Mouse (Mus musculus) megakaryocyte-erythroid progenitor cell, adult 5-6 weeks (primary cell): ENCODE results near the gene Tmem209. TPM values are rescaled to one million over a fixed set of nuclear protein-coding genes. Genes with fewer than 3 reads are reported as not detected.

Experiments
- ATAC-seq: replicated peaks from 2 replicates; pipeline ENCODE4 v1.8.0; 2016; ENCODE audit warnings: mild to moderate bottlenecking, inconsistent platforms; ENCODE audit not compliant: severe bottlenecking, poor library complexity, low FRiP score, low TSS enrichment
- total RNA-seq, 2 experiments: library from RNA; stranded (forward) in 1 of 2; stranded (reverse) in 1 of 2; fragments of 200-1000, 215-1000 nt in 1 of 2; fragments of >200 nt in 1 of 2; fragmentation: Nextera tagmentation in 1 of 2; gene quantifications; 2 replicates each; pipeline ENCODE4 v1.2.3; 2014 to 2017

The Tmem209 gene
- total RNA-seq (2014; fragmentation: Nextera tagmentation): 51.7 and 62.6 TPM in 2 replicates
- 35.8 and 46.2 TPM in 2 replicates for total RNA-seq (2017)

DNA sequence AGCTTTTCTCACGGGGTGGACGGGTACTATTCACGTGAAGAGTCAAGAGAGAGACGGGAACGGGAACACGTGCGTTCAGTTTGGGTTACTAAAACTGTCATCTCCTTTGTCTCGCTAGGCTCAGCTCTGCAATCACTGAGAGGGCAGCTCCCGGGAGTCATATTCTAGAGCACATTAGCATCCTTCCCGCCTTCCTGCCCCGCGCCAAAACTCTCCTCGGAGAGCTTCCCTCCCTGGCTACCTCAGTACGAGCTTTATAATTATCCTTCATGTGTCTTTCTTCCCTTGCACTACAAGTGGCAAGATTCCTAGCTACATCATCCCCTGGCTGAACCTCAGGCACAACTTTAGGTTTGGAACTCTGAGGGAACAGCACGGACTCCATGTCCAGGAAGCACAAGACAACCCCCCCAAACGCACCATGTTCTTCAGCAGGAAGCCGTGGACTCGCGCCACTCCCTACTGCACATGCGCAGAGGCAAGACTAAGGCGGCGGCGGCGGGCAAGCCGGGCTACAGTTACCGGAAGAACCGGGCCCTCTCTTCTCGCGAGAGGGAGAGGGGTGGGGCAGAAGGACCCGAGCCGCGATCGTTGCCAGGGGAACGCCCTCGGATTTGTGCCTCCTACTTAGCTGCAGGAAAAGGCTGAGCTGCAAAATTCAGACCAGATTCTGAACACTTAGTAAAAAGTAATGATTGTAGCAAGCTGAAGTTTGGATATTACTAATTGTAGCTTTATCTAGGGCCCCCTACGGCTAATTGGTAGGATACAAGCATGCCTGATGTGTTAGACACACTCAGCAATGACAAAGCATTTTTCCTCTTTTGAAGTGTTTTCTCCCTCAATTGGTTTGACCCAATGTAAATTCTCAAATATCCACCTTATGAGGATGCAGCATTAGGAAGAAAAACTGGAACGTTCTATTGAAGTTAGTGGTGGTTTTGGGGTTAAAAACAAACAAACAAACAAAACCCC is at the start of gene Tmem209, which contains the start of gene Ssmem1:
TSS of gene Tmem209 (minus strand) at position 519 of the 975 bp plus-strand sequence.
TSS of gene Ssmem1 (plus strand) at position 585 of the 975 bp plus-strand sequence.
- peak; percentile 98 for ATAC-seq

DNA sequence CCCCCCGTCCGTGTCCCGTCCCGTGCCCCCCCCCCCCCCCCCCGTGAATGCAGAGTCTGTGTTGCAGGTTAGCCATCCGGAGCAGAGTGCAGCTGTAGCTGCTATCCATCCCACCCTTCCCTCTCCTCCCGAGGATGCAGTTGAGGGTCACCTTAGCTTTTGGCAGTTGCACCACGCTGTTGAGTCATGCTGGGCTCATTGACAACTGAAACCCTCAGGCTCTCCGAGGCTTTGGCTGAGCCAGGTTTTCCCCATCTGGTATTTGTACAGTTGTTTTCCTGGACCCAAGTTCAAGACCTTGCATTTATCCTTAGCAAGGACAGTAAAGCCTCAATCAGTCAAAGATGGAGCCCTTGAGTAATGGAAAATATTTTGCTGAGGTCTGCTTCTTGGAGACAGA is 46.5 kb upstream of the Tmem209 start:
- no peak for ATAC-seq

DNA sequence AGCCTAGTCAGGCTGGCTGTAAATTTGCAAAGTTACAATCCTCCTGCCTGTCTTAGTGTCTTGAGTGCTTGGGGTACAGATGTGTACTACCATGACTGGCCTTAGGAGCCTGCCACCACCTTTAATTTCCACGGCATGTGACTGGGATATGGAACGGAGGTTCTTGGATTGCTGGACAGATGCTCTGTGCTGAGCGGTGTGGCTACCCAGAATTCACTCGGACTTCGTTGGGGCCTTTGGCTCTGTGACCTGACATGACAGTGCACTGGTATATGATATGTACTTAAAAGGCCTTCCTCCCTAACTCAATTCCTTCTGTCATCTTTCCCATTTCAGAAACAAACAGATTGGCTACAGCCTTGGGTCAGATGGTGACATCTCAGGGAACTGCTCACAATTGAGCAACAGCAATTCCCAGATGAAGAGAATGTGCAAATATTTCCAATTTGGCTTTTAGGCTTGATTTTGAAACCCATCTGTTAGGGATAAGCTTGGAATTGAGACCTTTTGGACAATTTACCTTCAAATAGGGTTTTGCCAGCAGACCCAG is 45.1 kb upstream of the Tmem209 start:
- no peak for ATAC-seq

DNA sequence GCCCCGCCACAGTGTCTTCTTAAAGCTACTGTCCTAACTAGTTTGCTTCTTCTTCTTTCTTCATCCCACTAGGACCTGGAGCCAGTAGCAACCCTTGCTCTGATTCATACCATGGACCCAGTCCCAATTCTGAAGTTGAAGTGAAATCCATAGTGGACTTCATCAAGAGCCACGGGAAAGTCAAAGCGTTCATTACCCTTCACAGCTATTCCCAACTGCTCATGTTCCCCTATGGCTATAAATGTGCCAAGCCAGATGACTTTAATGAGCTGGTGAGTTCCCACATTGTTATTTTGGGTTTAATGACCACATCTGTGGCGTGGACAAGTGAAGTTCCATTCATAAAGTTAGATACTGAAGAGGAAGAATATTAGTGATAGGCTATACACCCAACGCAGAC is 44.5 kb upstream of the Tmem209 start:
- no peak for ATAC-seq

- ATAC-seq: no peak
Measured at GRCm38 (mm10) chr6:30553381-30554010, 43.9 kb upstream of the Tmem209 start.

GRCm38 (mm10) chr6:30552628-30553027 is 43.0 kb upstream of the Tmem209 start:
- no peak for ATAC-seq

GRCm38 (mm10) chr6:30551644-30552580 is 42.3 kb upstream of the Tmem209 start:
- no peak for ATAC-seq

- no peak for ATAC-seq
Measured at GRCm38 (mm10) chr6:30551193-30551515, 41.6 kb upstream of the Tmem209 start.

DNA sequence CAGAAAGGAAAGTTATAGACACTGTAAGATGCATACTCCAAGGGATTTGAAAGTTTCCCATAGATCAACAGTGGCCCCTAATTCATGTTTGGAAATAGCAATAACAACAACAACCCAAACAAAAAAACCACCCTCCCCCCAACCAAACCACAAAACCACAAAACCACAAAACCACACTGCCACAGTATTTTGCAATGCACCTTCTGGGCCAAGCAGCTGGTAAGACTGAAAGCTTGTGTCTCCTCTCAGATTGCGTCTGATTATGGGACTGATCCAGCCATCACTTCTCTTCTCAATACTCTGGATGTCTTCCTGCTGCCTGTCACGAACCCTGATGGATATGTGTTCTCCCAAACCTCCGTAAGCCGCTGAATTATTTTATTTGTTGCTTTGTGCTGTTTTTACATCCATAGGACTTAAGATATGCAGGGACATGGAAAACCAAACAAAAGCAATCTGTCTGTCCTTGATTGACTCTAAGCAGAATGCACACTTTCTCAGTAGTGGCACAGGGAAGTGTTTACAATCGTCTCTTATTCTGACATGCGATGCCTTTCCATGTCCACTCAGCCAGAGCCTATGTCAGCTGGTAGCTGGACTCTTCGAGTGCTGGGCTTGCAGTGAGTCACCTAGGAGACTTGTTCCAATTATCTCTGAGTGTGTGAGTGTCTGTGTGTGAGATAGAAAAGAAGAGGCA is 41.1 kb upstream of the Tmem209 start:
- ATAC-seq: no peak

DNA sequence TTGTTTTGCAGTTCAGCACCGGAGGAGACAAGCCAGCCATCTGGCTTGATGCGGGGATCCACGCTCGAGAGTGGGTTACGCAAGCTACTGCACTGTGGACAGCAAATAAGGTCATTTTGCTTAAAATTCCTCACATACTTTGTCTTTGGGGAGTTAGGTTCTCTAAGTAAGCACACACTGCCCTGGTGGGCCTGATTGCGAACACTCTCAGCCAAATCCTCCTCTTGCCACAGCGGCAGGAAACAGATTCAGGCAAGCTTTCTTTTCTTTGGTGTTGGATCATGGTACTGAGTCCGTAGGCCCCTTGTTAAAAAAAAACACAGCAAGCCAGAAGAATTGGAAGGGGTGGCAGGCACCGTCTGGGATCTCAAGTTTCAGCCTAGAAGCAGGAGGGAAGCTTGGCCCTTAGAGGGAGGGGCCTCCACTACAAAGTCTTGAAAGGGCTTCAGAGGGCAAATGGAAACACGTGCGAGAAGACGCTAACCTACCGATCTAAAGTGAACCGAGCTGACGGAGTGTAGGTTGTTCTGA is 39.7 kb upstream of the Tmem209 start:
- no peak for ATAC-seq

- no peak for ATAC-seq
Measured at GRCm38 (mm10) chr6:30547656-30548306, 38.2 kb upstream of the Tmem209 start.

GRCm38 (mm10) chr6:30547274-30547645 is 37.7 kb upstream of the Tmem209 start:
- ATAC-seq: no peak

DNA sequence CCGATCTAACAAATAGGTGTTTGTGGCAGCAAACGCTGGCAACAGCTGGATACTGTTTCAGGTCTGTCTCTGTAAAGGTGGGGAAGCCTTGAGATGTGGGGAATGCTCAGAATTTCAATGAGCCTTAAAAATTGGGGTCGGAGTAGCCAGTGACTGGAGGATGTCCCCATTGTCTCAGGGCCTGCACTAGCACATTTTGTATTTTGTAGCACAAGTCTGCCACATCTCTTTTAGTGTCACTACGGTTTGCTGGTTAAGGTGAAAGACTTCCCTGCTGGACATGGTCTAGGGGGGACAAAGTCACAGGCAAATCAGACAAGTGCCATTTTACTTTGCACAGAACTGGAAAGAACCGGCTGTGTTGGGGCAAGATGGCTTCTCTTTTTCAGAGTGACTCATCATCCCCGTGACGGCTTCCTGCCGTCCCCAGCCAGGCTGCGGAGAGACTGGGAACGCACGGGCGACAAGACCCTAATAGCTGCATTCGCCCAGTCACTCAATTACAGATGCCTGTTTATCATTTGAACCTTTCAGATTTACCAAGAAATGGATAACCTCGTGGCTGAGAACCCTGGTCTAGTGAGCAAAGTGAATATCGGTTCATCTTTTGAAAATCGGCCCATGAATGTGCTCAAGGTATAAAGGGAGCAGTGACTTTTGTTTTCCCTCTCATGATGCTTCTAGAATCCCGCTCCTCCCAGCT is 37.1 kb upstream of the Tmem209 start:
- ATAC-seq: peak; percentile 57

DNA sequence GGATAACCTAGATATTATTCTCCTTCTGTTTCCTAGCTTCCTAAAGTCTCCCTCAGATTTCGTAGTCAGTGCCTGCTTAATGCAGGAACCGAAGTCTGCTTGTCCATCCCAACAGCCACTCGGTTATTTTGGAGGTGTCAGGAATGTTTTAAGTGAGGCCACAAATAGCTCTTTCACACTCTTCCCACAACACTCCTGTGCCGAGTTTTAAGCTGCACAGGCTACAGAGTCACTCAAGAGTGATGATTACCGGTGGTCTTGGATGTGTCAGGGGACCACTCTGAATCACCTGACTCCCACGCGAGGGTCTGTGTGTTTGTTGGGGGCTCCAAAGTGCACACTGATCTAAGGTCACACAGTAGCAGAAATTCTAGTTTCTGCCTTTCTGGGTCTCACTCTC is 36.1 kb upstream of the Tmem209 start:
- no peak for ATAC-seq

DNA sequence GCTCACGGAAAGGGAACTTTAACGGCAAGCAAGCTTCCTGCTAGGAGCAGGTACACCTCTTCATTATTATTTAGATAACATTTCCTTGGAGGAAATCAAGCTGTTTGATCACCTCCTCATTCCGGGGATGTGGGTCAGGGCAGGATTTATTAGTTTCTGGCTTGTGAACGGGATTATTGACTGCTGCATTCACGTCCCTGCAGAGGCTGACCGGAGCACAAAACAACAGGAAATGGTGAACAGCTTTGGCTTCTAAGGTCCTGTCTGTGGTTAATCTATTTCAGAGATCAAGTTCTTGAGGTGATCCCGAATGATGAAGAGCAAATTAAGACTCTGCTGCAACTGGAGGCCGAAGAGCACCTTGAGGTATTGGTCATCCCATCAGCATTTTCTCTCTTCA is 34.3 kb upstream of the Tmem209 start:
- ATAC-seq: no peak

DNA sequence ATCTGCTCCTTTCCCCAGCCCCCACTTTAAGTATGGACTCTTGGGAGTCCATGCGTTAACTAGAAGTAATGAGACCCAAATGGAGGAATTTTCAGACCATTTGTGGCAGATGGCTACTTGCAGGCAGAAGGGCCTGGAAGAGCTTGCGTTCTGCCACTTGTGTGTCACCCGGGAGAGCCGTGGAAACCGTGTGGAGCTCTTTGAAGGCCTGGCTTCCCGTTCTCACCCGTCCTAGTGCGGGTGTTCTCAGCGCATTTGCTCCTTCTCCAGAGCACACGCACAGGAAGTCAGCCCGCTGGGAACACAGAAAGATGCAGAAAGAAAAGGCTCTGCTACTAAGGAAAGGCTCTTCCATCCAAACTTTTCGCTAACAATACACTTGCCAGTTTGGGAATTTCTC is 33.5 kb upstream of the Tmem209 start:
- no peak for ATAC-seq

- no peak for ATAC-seq
Measured at GRCm38 (mm10) chr6:30542277-30542676, 32.7 kb upstream of the Tmem209 start.
